Mouse (Mus musculus) liver, postnatal 0 days (tissue): ENCODE results near the gene Map2k7.

Source experiments
- CTCF ChIP-seq: sonication (generic); IDR thresholded peaks from 2 replicates; pipeline ENCODE4 v1.5.1; 2016; ENCODE audit warnings: antibody characterized with exemption, low read depth
- EP300 ChIP-seq: IDR thresholded peaks from 2 replicates; pipeline ENCODE4 v1.6.1; 2016; ENCODE audit warnings: antibody characterized with exemption, low read depth, mild to moderate bottlenecking

GRCm38 (mm10) chr8:4252116-4252760 lies 13.7 kb downstream of the Map2k7 start:
- TF ChIP-seq CTCF, result no peak
- no peak for TF ChIP-seq EP300
